Comparison of ENCODE assay signal across 8 mouse cellular contexts in genomic region chr11:70237457-70238167, GRCm38 (mm10). TPM values are rescaled to one million over a fixed set of nuclear protein-coding genes. Genes with fewer than 3 reads are reported as not detected.
DNase-seq lines count a peak whose midpoint lies in the region; ATAC-seq and TF ChIP-seq lines count a peak whose summit lies in the region.

TSS of gene 0610010K14Rik (minus strand) at chr11:70237914.

- H3K27ac ChIP-seq in CH12.LX (ENCODE audit: insufficient read depth, low read depth), result peak within 1 kb of the TSS; percentile 78
- H3K27ac ChIP-seq in forebrain, embryonic 12.5 days, result peak within 1 kb of the TSS; percentile 94
- H3K27ac ChIP-seq in heart, postnatal 0 days (ENCODE audit: low read depth), result peak within 1 kb of the TSS; percentile 94
- peak within 1 kb of the TSS; percentile 94 for H3K27ac ChIP-seq in liver, postnatal 0 days (ENCODE audit: low read depth)
- H3K27ac ChIP-seq in neural tube, embryonic 14.5 days (ENCODE audit: low read depth, low read length), result peak within 1 kb of the TSS; percentile 93

- peak within 1 kb of the TSS; percentile 77 to 96 (median 79) for H3K4me3 ChIP-seq in CH12.LX (replicated peaks in 1 of 3; ENCODE audit: low read depth in 2 of 3, low read length in 2 of 3, poor library complexity in 1 of 3)
- peak within 1 kb of the TSS; percentile 89 for H3K4me3 ChIP-seq in forebrain, embryonic 12.5 days (replicated peaks)
- H3K4me3 ChIP-seq in heart, postnatal 0 days (ENCODE audit: low read depth, low read length), result peak within 1 kb of the TSS; percentile 72
- peak within 1 kb of the TSS; percentile 92 for H3K4me3 ChIP-seq in liver, postnatal 0 days (ENCODE audit: low read depth, low read length)
- H3K4me3 ChIP-seq in neural tube, embryonic 14.5 days (ENCODE audit: low read depth, low read length), result peak within 1 kb of the TSS; percentile 93

- WGBS in forebrain, embryonic 12.5 days, result under 1% methylated on average over 67 of the region's 70 CpGs
- WGBS in heart, postnatal 0 days, result under 1% methylated on average over 69 of the region's 70 CpGs
- under 1% methylated on average over 68 of the region's 70 CpGs for WGBS in large intestine, adult 2 months
- WGBS in liver, postnatal 0 days (ENCODE audit: insufficient replicate concordance), result under 1% methylated on average over 62 of the region's 70 CpGs
- WGBS in neural tube, embryonic 14.5 days, result under 1% methylated on average over 68 of the region's 70 CpGs

- peak within 1 kb of the TSS; percentile 83 for H3K9ac ChIP-seq in CH12.LX (ENCODE audit: insufficient read depth, low read depth)
- peak within 1 kb of the TSS; percentile 85 for H3K9ac ChIP-seq in forebrain, embryonic 12.5 days
- peak within 1 kb of the TSS; percentile 88 for H3K9ac ChIP-seq in heart, postnatal 0 days (replicated peaks; ENCODE audit: low read depth, low read length)
- H3K9ac ChIP-seq in liver, postnatal 0 days (replicated peaks), result peak within 1 kb of the TSS; percentile 96
- peak within 1 kb of the TSS; percentile 76 for H3K9ac ChIP-seq in neural tube, embryonic 14.5 days (replicated peaks; ENCODE audit: low read depth, low read length)

- H3K9me3 ChIP-seq in CH12.LX (replicated peaks; ENCODE audit: low read length), result no peaks in the 10 kb centered on the region
- no peaks in the 10 kb centered on the region for H3K9me3 ChIP-seq in forebrain, embryonic 12.5 days
- no peaks in the 10 kb centered on the region for H3K9me3 ChIP-seq in heart, postnatal 0 days (replicated peaks; ENCODE audit: control insufficient read depth, low read length)
- H3K9me3 ChIP-seq in liver, postnatal 0 days (ENCODE audit: low read length), result no peaks in the 10 kb centered on the region
- H3K9me3 ChIP-seq in neural tube, embryonic 14.5 days (ENCODE audit: control insufficient read depth, low read length), result no peaks in the 10 kb centered on the region

- no peak for TF ChIP-seq RAD21 in CH12.LX (IDR thresholded peaks at IDR 0.05; ENCODE audit: low read depth, low read length)

- ATAC-seq in forebrain, embryonic 12.5 days (ENCODE audit: low FRiP score), result peak; percentile 93
- peak; percentile 91 for ATAC-seq in heart, postnatal 0 days (ENCODE audit: insufficient read depth, low read depth)
- peak; percentile 92 for ATAC-seq in liver, postnatal 0 days
- peak; percentile 93 for ATAC-seq in neural tube, embryonic 14.5 days (ENCODE audit: low read depth)

- TF ChIP-seq EP300 in CH12.LX (IDR thresholded peaks at IDR 0.05; ENCODE audit: low read length), result no peak
- no peak for TF ChIP-seq EP300 in heart, postnatal 0 days (IDR thresholded peaks at IDR 0.05; ENCODE audit: low read depth)
- TF ChIP-seq EP300 in liver, postnatal 0 days (IDR thresholded peaks at IDR 0.05; ENCODE audit: low read depth), result peak; percentile 27; the same call in 1 of the 2 replicates

- TF ChIP-seq POLR2A in CH12.LX (IDR thresholded peaks at IDR 0.05; ENCODE audit: low read depth, low read length), result peak; percentile 95

- peaks cover 10 to 27% of the 10 kb centered on the region in 2 experiments for H3K36me3 ChIP-seq in CH12.LX (replicated peaks in 1 of 2; ENCODE audit: control insufficient read depth in 1 of 2, insufficient read depth in 1 of 2, low read length in 1 of 2)
- peaks cover 20% of the 10 kb centered on the region for H3K36me3 ChIP-seq in forebrain, embryonic 12.5 days (replicated peaks)
- peaks cover 7% of the 10 kb centered on the region; the same call in 1 of the 2 replicates for H3K36me3 ChIP-seq in heart, postnatal 0 days (replicated peaks; ENCODE audit: control insufficient read depth, insufficient read depth, low read length)
- peaks cover 11% of the 10 kb centered on the region; the same call in 1 of the 2 replicates for H3K36me3 ChIP-seq in liver, postnatal 0 days (replicated peaks; ENCODE audit: insufficient read depth, low read length)
- H3K36me3 ChIP-seq in neural tube, embryonic 14.5 days (ENCODE audit: control insufficient read depth, insufficient read depth, low read length), result peaks cover 11% of the 10 kb centered on the region; the same call in 1 of the 2 replicates

- H3K79me2 ChIP-seq in CH12.LX (replicated peaks; ENCODE audit: control insufficient read depth, extremely low read depth, insufficient read depth, poor library complexity, severe bottlenecking), result peaks cover 12% of the 10 kb centered on the region

- dilution Hi-C loops in CH12.LX (cut with MboI; ENCODE audit: extremely low pct_ligation_motif_present, extremely low pct_unique_long_range_greater_than_20kb, low sequenced_read_pairs), result no loop called here

- H3K4me2 ChIP-seq in CH12.LX (ENCODE audit: insufficient read depth, low read depth, poor library complexity, severe bottlenecking), result peak within 1 kb of the TSS; percentile 92
- peak within 1 kb of the TSS; percentile 98 for H3K4me2 ChIP-seq in forebrain, embryonic 12.5 days
- H3K4me2 ChIP-seq in heart, postnatal 0 days (ENCODE audit: low read depth, low read length), result peak within 1 kb of the TSS; percentile 90
- peak within 1 kb of the TSS; percentile 87 for H3K4me2 ChIP-seq in liver, postnatal 0 days (ENCODE audit: low read depth, low read length)
- H3K4me2 ChIP-seq in neural tube, embryonic 14.5 days (ENCODE audit: low read depth, low read length), result peak within 1 kb of the TSS; percentile 99

- H3K4me1 ChIP-seq in CH12.LX (ENCODE audit: control insufficient read depth in 1 of 2, insufficient read depth in 2 of 2), result peaks cover 4 to 26% of the 10 kb centered on the region in 2 experiments
- peaks cover 41% of the 10 kb centered on the region for H3K4me1 ChIP-seq in forebrain, embryonic 12.5 days
- peaks cover 32% of the 10 kb centered on the region for H3K4me1 ChIP-seq in heart, postnatal 0 days (ENCODE audit: control insufficient read depth, insufficient read depth)
- peaks cover 21% of the 10 kb centered on the region for H3K4me1 ChIP-seq in liver, postnatal 0 days (ENCODE audit: insufficient read depth)
- peaks cover 27% of the 10 kb centered on the region for H3K4me1 ChIP-seq in neural tube, embryonic 14.5 days (ENCODE audit: control insufficient read depth, insufficient read depth, low read length)

- TF ChIP-seq CTCF in CH12.LX (conservative IDR thresholded peaks at IDR 0.05 in 1 of 2, IDR thresholded peaks at IDR 0.05 in 1 of 2; ENCODE audit: low read depth in 2 of 2, low read length in 2 of 2), result peak in 1 of 2 experiments; percentile 67; a peak in 2 of 4 replicates
- TF ChIP-seq CTCF in heart, postnatal 0 days (IDR thresholded peaks at IDR 0.05; ENCODE audit: low read depth), result peak; percentile 53
- peak; percentile 79 for TF ChIP-seq CTCF in liver, postnatal 0 days (IDR thresholded peaks at IDR 0.05; ENCODE audit: low read depth)

- in situ Hi-C loops in CH12.LX (cut with MboI; ENCODE audit: low pct_ligation_motif_present, low pct_unique_long_range_greater_than_20kb, low sequenced_read_pairs), result loop anchor here (25.0 kb wide), 2 partner anchors 375 to 525 kb away; partner anchors contain the start of genes 4930544D05Rik, Chrne and Zfp3

- peaks cover 1% of the 10 kb centered on the region for H3K27me3 ChIP-seq in CH12.LX (replicated peaks)
- no peaks in the 10 kb centered on the region for H3K27me3 ChIP-seq in forebrain, embryonic 12.5 days
- H3K27me3 ChIP-seq in heart, postnatal 0 days (ENCODE audit: control insufficient read depth, insufficient read depth, low read length), result no peaks in the 10 kb centered on the region
- H3K27me3 ChIP-seq in liver, postnatal 0 days (ENCODE audit: insufficient read depth, low read length), result no peaks in the 10 kb centered on the region
- no peaks in the 10 kb centered on the region for H3K27me3 ChIP-seq in neural tube, embryonic 14.5 days (ENCODE audit: control insufficient read depth, insufficient read depth, low read length)

- peak; percentile 98 for DNase-seq in CH12.LX (ENCODE audit: extremely low read depth)
- peak; percentile 90 for DNase-seq in c-Kit-positive CD71-positive TER-119-negative erythroid progenitor cells, embryonic 14.5 days (ENCODE audit: low read depth)
- DNase-seq in heart, postnatal 0 days (ENCODE audit: low spot score), result peak; percentile 95
- DNase-seq in large intestine, adult 2 months (ENCODE audit: low read depth, low spot score), result peak; percentile 90
- DNase-seq in liver, postnatal 0 days, result peak; percentile 98
- peak; percentile 99 for DNase-seq in testis, postnatal 10 days (ENCODE audit: low spot score)

TF ChIP-seq in CH12.LX, 34 proteins besides CTCF, POLR2A, EP300 and RAD21 (continues in another document):
- no peak for TF ChIP-seq CHD1 (IDR thresholded peaks at IDR 0.05; ENCODE audit: low read depth, low read length)
- TF ChIP-seq GABPA (IDR thresholded peaks at IDR 0.05; ENCODE audit: insufficient replicate concordance, low read depth, low read length), result 0 out of 2 replicates have a peak, but pooled peaks have one; percentile 22
- no peak for TF ChIP-seq ZKSCAN1 (IDR thresholded peaks at IDR 0.05; ENCODE audit: borderline replicate concordance, low read depth, low read length)
- TF ChIP-seq USF1 (IDR thresholded peaks at IDR 0.05; ENCODE audit: low read depth, low read length), result peak; percentile 6; the same call in 1 of the 2 replicates
- peak; percentile 98 for TF ChIP-seq TBP (conservative IDR thresholded peaks at IDR 0.05; ENCODE audit: low read depth, low read length)
- TF ChIP-seq PAX5 (IDR thresholded peaks at IDR 0.05; ENCODE audit: low read length), result no peak
- TF ChIP-seq MAX (IDR thresholded peaks at IDR 0.05; ENCODE audit: low read length), result peak; percentile 86
- peak; percentile 91 for TF ChIP-seq CHD2 (IDR thresholded peaks at IDR 0.05; ENCODE audit: low read length)
- peak; percentile 69 for TF ChIP-seq NRF1 (IDR thresholded peaks at IDR 0.05; ENCODE audit: low read depth, low read length)
- no peak for TF ChIP-seq JUND (conservative IDR thresholded peaks at IDR 0.05; ENCODE audit: low read depth, low read length)
- TF ChIP-seq SMC3 (IDR thresholded peaks at IDR 0.05; ENCODE audit: low read depth, low read length), result peak; percentile 32
- TF ChIP-seq ELF1 (IDR thresholded peaks at IDR 0.05; ENCODE audit: low read depth, low read length), result peak; percentile 92
- peak; percentile 15; the same call in 1 of the 2 replicates for TF ChIP-seq JUN (IDR thresholded peaks at IDR 0.05; ENCODE audit: insufficient read depth, low read depth, low read length)
- TF ChIP-seq MEF2A (IDR thresholded peaks at IDR 0.05; ENCODE audit: borderline replicate concordance, low read depth, low read length), result peak; percentile 76; the same call in 1 of the 2 replicates

RNA-seq across cellular contexts. Expression of gene 0610010K14Rik, which starts in this region (rescaled TPM):
- total RNA-seq in CH12.LX (2012; rRNA removed) (52.2 and 75.2 TPM in 2 replicates), CH12.LX (2014; rRNA removed) (23.8 and 27.7 TPM in 2 replicates)
- polyA plus RNA-seq in CH12.LX (2012; ENCODE audit: insufficient read length, low read depth), result 140 and 153 TPM in 2 replicates
- polyA plus RNA-seq in forebrain, embryonic 12.5 days (2016; fragmentation: Nextera tagmentation; extraction: Ambion mirVana), result 203 and 215 TPM in 2 replicates
- total RNA-seq in heart, postnatal 0 days (2014; rRNA removed; ENCODE audit: low replicate concordance), result 47.7 and 60.5 TPM in 2 replicates
- 96.5 and 102 TPM in 2 replicates for polyA plus RNA-seq in heart, postnatal 0 days (2015; fragmentation: Nextera tagmentation; extraction: Ambion mirVana)
- polyA plus RNA-seq in large intestine, adult 2 months (2012; rRNA removed), result 53.9 and 65.7 TPM in 2 replicates
- polyA plus RNA-seq in liver, postnatal 0 days (2015; fragmentation: Nextera tagmentation; extraction: Ambion mirVana), result 48.9 and 55.2 TPM in 2 replicates
- 160 and 161 TPM in 2 replicates for polyA plus RNA-seq in neural tube, embryonic 14.5 days (2014; fragmentation: Nextera tagmentation; extraction: Ambion mirVana)

Comparison
In these comparisons a context has a peak if more than half of its experiments do, and no peak if none do; other contexts are left out.
1. Peak in every context shown above with its lines: DNase-seq, ATAC-seq, H3K4me3 ChIP-seq and H3K27ac ChIP-seq.